Mouse (Mus musculus) left cerebral cortex, postnatal 10 days (tissue): ENCODE results near the gene Cryaa. TPM values are rescaled to one million over a fixed set of nuclear protein-coding genes. Genes with fewer than 3 reads are reported as not detected.

Experiments used
- total RNA-seq, 2 experiments: library from RNA; stranded (reverse); gene quantifications; 2 replicates each; pipeline ENCODE4 v1.2.3; 2021

Gene Cryaa
- total RNA-seq, 2 experiments from 2014 or later, result 0.85 to 1.2 TPM

Other genes starting within 250 kb of the Cryaa start
- gene Wdr4, start 157.8 kb upstream of the Cryaa start, total RNA-seq, result 10 to 100 TPM; 29.4 to 38.2 TPM
- 100 to 1,000 TPM; 329 to 338 TPM for gene Ndufv3, start 157.7 kb upstream of the Cryaa start, total RNA-seq
- gene Pknox1, start 113.1 kb upstream of the Cryaa start, total RNA-seq, result 10 to 100 TPM; 14.1 to 14.4 TPM
- gene Cbs, start 40.6 kb upstream of the Cryaa start, total RNA-seq, result 10 to 100 TPM; 39.4 to 64.4 TPM
- gene U2af1, start 18.9 kb upstream of the Cryaa start, total RNA-seq, result 100 to 1,000 TPM; 115 to 118 TPM
- gene Sik1, start 178.0 kb downstream of the Cryaa start, total RNA-seq, result 10 to 100 TPM; 22.2 to 22.8 TPM